Mouse (Mus musculus): ENCODE data around the gene Ebf3. TPM values are rescaled to one million over a fixed set of nuclear protein-coding genes. Genes with fewer than 3 reads are reported as not detected.

The Ebf3 gene
- polyA plus RNA-seq, 1 experiment from 2014 or later = 27.7 TPM

- Histone ChIP-seq H3K36me3 (no peaks in the 10 kb centered on the region), H3K4me3 (peak overlapping the region; percentile 52), H3K9ac (peak overlapping the region; percentile 99), H3K27ac (peak overlapping the region; percentile 98), H3K27me3 (peaks cover 70% of the 10 kb centered on the region), H3K4me2 (peak overlapping the region; percentile 77), H3K9me3 (no peaks in the 10 kb centered on the region), H3K4me1 (replicated peaks) (peaks cover 89% of the 10 kb centered on the region)
- WGBS = under 1% methylated on average over 24 of the region's 24 CpGs
- ATAC-seq (ENCODE audit: low FRiP score) = no peak
Observed at GRCm38 (mm10) chr7:137317659-137318382, 3.6 kb upstream of the Ebf3 start.

- peaks cover 88% of the 10 kb centered on the region for H3K4me1 ChIP-seq (replicated peaks)
- no peaks in the 10 kb centered on the region for H3K36me3 ChIP-seq
- peak overlapping the region; percentile 77 for H3K4me2 ChIP-seq
- ATAC-seq (ENCODE audit: low FRiP score) = 0 out of 2 replicates have a peak, but pooled peaks have one; percentile 8
- WGBS = under 1% methylated on average over 39 of the region's 39 CpGs
- H3K27ac ChIP-seq = peak overlapping the region; percentile 98
- H3K27me3 ChIP-seq = peaks cover 63% of the 10 kb centered on the region
- H3K4me3 ChIP-seq = peak overlapping the region; percentile 52
- H3K9ac ChIP-seq = peak overlapping the region; percentile 99
- no peaks in the 10 kb centered on the region for H3K9me3 ChIP-seq
Observed at GRCm38 (mm10) chr7:137316926-137317658, 2.8 kb upstream of the Ebf3 start.

GRCm38 (mm10) chr7:137316181-137316925 is 2.1 kb upstream of the Ebf3 start:
- Histone ChIP-seq H3K36me3 (no peaks in the 10 kb centered on the region), H3K4me2 (peak overlapping the region; percentile 77), H3K9ac (peak overlapping the region; percentile 99), H3K4me3 (peak overlapping the region; percentile 52), H3K9me3 (no peaks in the 10 kb centered on the region), H3K4me1 (replicated peaks) (peaks cover 81% of the 10 kb centered on the region), H3K27me3 (peaks cover 57% of the 10 kb centered on the region), H3K27ac (peak overlapping the region; percentile 98)
- WGBS = 2% methylated on average over 20 of the region's 20 CpGs
- ATAC-seq (ENCODE audit: low FRiP score) = no peak

- WGBS = 1% methylated on average over 19 of the region's 19 CpGs
Observed at GRCm38 (mm10) chr7:137315544-137315940, 1.3 kb upstream of the Ebf3 start.

GRCm38 (mm10) chr7:137314710-137315543 is 682 bp upstream of the Ebf3 start:
- ATAC-seq (ENCODE audit: low FRiP score) = peak; percentile 33
- peak overlapping the region; percentile 99 for H3K9ac ChIP-seq
- H3K27me3 ChIP-seq = peaks cover 44% of the 10 kb centered on the region
- peak overlapping the region; percentile 98 for H3K27ac ChIP-seq
- peak overlapping the region; percentile 77 for H3K4me2 ChIP-seq
- no peaks in the 10 kb centered on the region for H3K36me3 ChIP-seq
- peaks cover 79% of the 10 kb centered on the region for H3K4me1 ChIP-seq (replicated peaks)
- WGBS = under 1% methylated on average over 48 of the region's 48 CpGs
- H3K4me3 ChIP-seq = peak overlapping the region; percentile 79
- no peaks in the 10 kb centered on the region for H3K9me3 ChIP-seq

More at GRCm38 (mm10) chr7:137315544-137315940, 1.3 kb upstream of the Ebf3 start:
- Histone ChIP-seq H3K36me3 (no peaks in the 10 kb centered on the region), H3K27ac (peak overlapping the region; percentile 98), H3K9me3 (no peaks in the 10 kb centered on the region), H3K9ac (peak overlapping the region; percentile 99), H3K27me3 (peaks cover 49% of the 10 kb centered on the region), H3K4me2 (peak overlapping the region; percentile 77), H3K4me3 (peak overlapping the region; percentile 79), H3K4me1 (replicated peaks) (peaks cover 78% of the 10 kb centered on the region)
- no peak for ATAC-seq (ENCODE audit: low FRiP score)

GRCm38 (mm10) chr7:137313183-137313903 is 902 bp downstream of the Ebf3 start:
- H3K4me1 ChIP-seq (replicated peaks) = peaks cover 75% of the 10 kb centered on the region
- peaks cover 6% of the 10 kb centered on the region; the same call in 1 of the 2 replicates for H3K36me3 ChIP-seq
- H3K27ac ChIP-seq = peak overlapping the region; percentile 98
- peak overlapping the region; percentile 99 for H3K9ac ChIP-seq
- under 1% methylated on average over 68 of the region's 79 CpGs for WGBS
- no peak for ATAC-seq (ENCODE audit: low FRiP score)
- H3K4me2 ChIP-seq = peak overlapping the region; percentile 77
- peak overlapping the region; percentile 79 for H3K4me3 ChIP-seq
- H3K27me3 ChIP-seq = peaks cover 38% of the 10 kb centered on the region
- no peaks in the 10 kb centered on the region for H3K9me3 ChIP-seq

- H3K9me3 ChIP-seq = no peaks in the 10 kb centered on the region
- peak overlapping the region; percentile 98 for H3K27ac ChIP-seq
- WGBS = under 1% methylated on average over 10 of the region's 10 CpGs
- peak overlapping the region; percentile 77 for H3K4me2 ChIP-seq
- peaks cover 6% of the 10 kb centered on the region; the same call in 1 of the 2 replicates for H3K36me3 ChIP-seq
- peaks cover 70% of the 10 kb centered on the region for H3K4me1 ChIP-seq (replicated peaks)
- H3K27me3 ChIP-seq = peaks cover 33% of the 10 kb centered on the region
- H3K4me3 ChIP-seq = peak overlapping the region; percentile 79
- ATAC-seq (ENCODE audit: low FRiP score) = no peak
- peak overlapping the region; percentile 99 for H3K9ac ChIP-seq
Observed at GRCm38 (mm10) chr7:137312933-137313182, 1.4 kb downstream of the Ebf3 start.

- Histone ChIP-seq H3K4me3 (peak overlapping the region; percentile 79), H3K9ac (peak overlapping the region; percentile 99), H3K4me2 (peak overlapping the region; percentile 77), H3K4me1 (replicated peaks) (peaks cover 68% of the 10 kb centered on the region), H3K36me3 (peaks cover 6% of the 10 kb centered on the region; the same call in 1 of the 2 replicates), H3K27ac (peak overlapping the region; percentile 98), H3K9me3 (no peaks in the 10 kb centered on the region), H3K27me3 (peaks cover 28% of the 10 kb centered on the region)
- 3% methylated on average over 17 of the region's 17 CpGs for WGBS
- ATAC-seq (ENCODE audit: low FRiP score) = no peak
Observed at GRCm38 (mm10) chr7:137312166-137312932, 1.9 kb downstream of the Ebf3 start.

GRCm38 (mm10) chr7:137311341-137312110 is 2.7 kb downstream of the Ebf3 start:
- peak overlapping the region; percentile 98 for H3K27ac ChIP-seq
- H3K36me3 ChIP-seq = peaks cover 6% of the 10 kb centered on the region; the same call in 1 of the 2 replicates
- H3K9ac ChIP-seq = peak overlapping the region; percentile 99
- peaks cover 64% of the 10 kb centered on the region for H3K4me1 ChIP-seq (replicated peaks)
- peaks cover 20% of the 10 kb centered on the region; the same call in 1 of the 2 replicates for H3K27me3 ChIP-seq
- no peak for ATAC-seq (ENCODE audit: low FRiP score)
- H3K9me3 ChIP-seq = no peaks in the 10 kb centered on the region
- H3K4me3 ChIP-seq = peak overlapping the region; percentile 79
- WGBS = 6% methylated on average over 8 of the region's 8 CpGs
- H3K4me2 ChIP-seq = peak overlapping the region; percentile 77

GRCm38 (mm10) chr7:137310876-137311275 is 3.4 kb downstream of the Ebf3 start:
- 1% methylated on average over 11 of the region's 11 CpGs for WGBS
- no peak for ATAC-seq (ENCODE audit: low FRiP score)
- Histone ChIP-seq H3K4me1 (replicated peaks) (peaks cover 58% of the 10 kb centered on the region), H3K4me2 (peak overlapping the region; percentile 77), H3K4me3 (peak overlapping the region; percentile 79), H3K27me3 (peaks cover 17% of the 10 kb centered on the region; the same call in 1 of the 2 replicates), H3K27ac (peak overlapping the region; percentile 98), H3K36me3 (peaks cover 6% of the 10 kb centered on the region; the same call in 1 of the 2 replicates), H3K9ac (peak overlapping the region; percentile 99), H3K9me3 (no peaks in the 10 kb centered on the region)
